Mouse (Mus musculus): ENCODE results near the gene Vmp1. TPM values are rescaled to one million over a fixed set of nuclear protein-coding genes. Genes with fewer than 3 reads are reported as not detected.

Gene Vmp1
- polyA plus RNA-seq, 2 experiments from 2014 or later: 563 to 667 TPM

- ATAC-seq: no peak
Observed at GRCm38 (mm10) chr11:86671041-86671675, 12.5 kb downstream of the Vmp1 start.

GRCm38 (mm10) chr11:86668169-86668568 lies 15.5 kb downstream of the Vmp1 start:
- ATAC-seq: no peak

- ATAC-seq: no peak
Observed at GRCm38 (mm10) chr11:86667553-86667952, 16.1 kb downstream of the Vmp1 start.

GRCm38 (mm10) chr11:86664406-86664805 lies 19.2 kb downstream of the Vmp1 start:
- ATAC-seq: no peak

- no peak for ATAC-seq
Observed at GRCm38 (mm10) chr11:86663977-86664376, 19.7 kb downstream of the Vmp1 start.

GRCm38 (mm10) chr11:86662986-86663895 lies 20.4 kb downstream of the Vmp1 start:
- no peak for ATAC-seq

- no peak for ATAC-seq
Observed at GRCm38 (mm10) chr11:86657863-86658262, 25.8 kb downstream of the Vmp1 start.

- ATAC-seq: no peak
Observed at GRCm38 (mm10) chr11:86656849-86657567, 26.6 kb downstream of the Vmp1 start.

GRCm38 (mm10) chr11:86655671-86656070 lies 28.0 kb downstream of the Vmp1 start:
- no peak for ATAC-seq

GRCm38 (mm10) chr11:86654096-86654495 lies 29.5 kb downstream of the Vmp1 start:
- no peak for ATAC-seq

- peak; percentile 63 for ATAC-seq
Observed at GRCm38 (mm10) chr11:86653446-86653845, 30.2 kb downstream of the Vmp1 start.

GRCm38 (mm10) chr11:86652578-86652979 lies 31.1 kb downstream of the Vmp1 start:
- peak; percentile 79 for ATAC-seq

GRCm38 (mm10) chr11:86650676-86651075 lies 33.0 kb downstream of the Vmp1 start:
- ATAC-seq: no peak

GRCm38 (mm10) chr11:86649542-86649941 lies 34.1 kb downstream of the Vmp1 start:
- no peak for ATAC-seq

- no peak for ATAC-seq
Observed at GRCm38 (mm10) chr11:86647706-86648447, 35.8 kb downstream of the Vmp1 start.

- no peak for ATAC-seq
Observed at GRCm38 (mm10) chr11:86646885-86647459, 36.7 kb downstream of the Vmp1 start.

- no peak for ATAC-seq
Observed at GRCm38 (mm10) chr11:86646136-86646834, 37.4 kb downstream of the Vmp1 start.

GRCm38 (mm10) chr11:86644553-86644952 lies 39.1 kb downstream of the Vmp1 start:
- ATAC-seq: no peak

GRCm38 (mm10) chr11:86641714-86642113 lies 41.9 kb downstream of the Vmp1 start:
- ATAC-seq: no peak

GRCm38 (mm10) chr11:86637697-86638096 lies 45.9 kb downstream of the Vmp1 start:
- no peak for ATAC-seq

GRCm38 (mm10) chr11:86634396-86634795 lies 49.2 kb downstream of the Vmp1 start:
- no peak for ATAC-seq

Data from activated CD4-positive, CD25-positive, alpha-beta regulatory T cell, adult 4 months (primary cell).